Mouse (Mus musculus) testis, adult 2 months (tissue): ENCODE measurements around the gene Olfml1.

Experiments used
- CTCF ChIP-seq: fragments of 200-500 bp; IDR thresholded peaks from 2 replicates; pipeline ENCODE4 v1.5.1; 2012; ENCODE audit warnings: low read depth, mild to moderate bottlenecking, inconsistent platforms, low read length, moderate library complexity; ENCODE audit not compliant: control insufficient read depth, insufficient read depth, insufficient replicate concordance
- POLR2A ChIP-seq: fragments of 200-500 bp; IDR thresholded peaks from 2 replicates; pipeline ENCODE4 v1.6.1; 2012; ENCODE audit warnings: low read depth, mild to moderate bottlenecking, inconsistent platforms, low read length, moderate library complexity; ENCODE audit not compliant: control insufficient read depth

DNA sequence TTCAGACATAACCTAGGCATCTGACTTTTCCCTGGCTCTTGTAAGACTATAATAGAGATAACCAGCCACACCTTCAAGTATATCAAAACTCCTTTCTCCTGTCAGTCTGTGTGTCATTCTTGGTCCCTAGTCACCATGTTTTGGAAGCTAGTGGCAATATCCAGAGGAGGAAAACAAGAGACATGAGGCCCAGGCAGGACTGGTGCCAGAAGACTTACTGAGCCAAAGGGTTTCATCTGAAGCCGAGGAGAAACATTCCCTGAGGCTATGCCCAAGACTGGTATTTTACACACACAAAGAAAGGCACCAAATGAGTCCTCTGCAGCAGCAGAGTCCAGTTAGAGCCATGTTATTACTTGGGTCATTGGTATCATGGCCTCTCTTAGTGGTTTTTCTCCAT is 22.2 kb upstream of the Olfml1 start:
- TF ChIP-seq POLR2A (no peak), CTCF (no peak)
